Comparison of ENCODE assay signal across 13 mouse cellular contexts in genomic region chr14:101901976-101902375, GRCm38 (mm10).
"Had no signal": no experiment of that assay in that cellular context is flagged by ENCODE, and none has a peak within 500 bp of the region (broad histone marks: within the 10 kb centered on the region; RNA-seq: fewer than 3 reads in every experiment).

No protein-coding gene starts in this region.

- H3K4me3 ChIP-seq: limb, embryonic 15.5 days; liver, embryonic 12.5 days; midbrain, embryonic 10.5 days; myocyte; neural tube, embryonic 15.5 days had no signal

- H3K9ac ChIP-seq: limb, embryonic 15.5 days; liver, embryonic 12.5 days; lung, embryonic 14.5 days; neural tube, embryonic 15.5 days had no signal

- H3K27me3 ChIP-seq: limb, embryonic 15.5 days; liver, embryonic 12.5 days; neural tube, embryonic 15.5 days had no signal

- H3K4me2 ChIP-seq: limb, embryonic 15.5 days; liver, embryonic 12.5 days; lung, embryonic 14.5 days; neural tube, embryonic 15.5 days had no signal

- H3K27ac ChIP-seq: limb, embryonic 15.5 days; liver, embryonic 12.5 days; midbrain, embryonic 10.5 days; neural tube, embryonic 15.5 days had no signal

- H3K36me3 ChIP-seq: liver, embryonic 12.5 days; midbrain, embryonic 10.5 days; neural tube, embryonic 15.5 days had no signal

- H3K9me3 ChIP-seq: limb, embryonic 15.5 days; liver, embryonic 12.5 days; midbrain, embryonic 10.5 days; neural tube, embryonic 15.5 days had no signal

- DNase-seq: layer of hippocampus, postnatal 36 days; lung, embryonic 14.5 days; lung, postnatal 10 days; lung, postnatal 4 days; midbrain, embryonic 14.5 days; right cerebral cortex, adult 18-20 months; right cerebral cortex, postnatal 25 days; thymus, postnatal 36 days had no signal

- ATAC-seq: liver, embryonic 12.5 days had no signal

- H3K4me1 ChIP-seq: limb, embryonic 15.5 days; liver, embryonic 12.5 days; midbrain, embryonic 10.5 days; neural tube, embryonic 15.5 days had no signal
